Mouse (Mus musculus) midbrain, embryonic 16.5 days (tissue): Measurements from ENCODE around the gene Syngr2. TPM values are rescaled to one million over a fixed set of nuclear protein-coding genes. Genes with fewer than 3 reads are reported as not detected.
"Not testable (repeated sequence)": the region's sequence is repeated elsewhere in the genome, so short reads cannot be mapped to it uniquely, and the experiment has no call there.

Experiments
- ATAC-seq: fragments of 200-750 bp; cut with Nextera tagmentation; 2 replicates; pipeline ENCODE4 v1.8.0; 2017; ENCODE audit warnings: moderate TSS enrichment
- H3K27ac ChIP-seq: fragments of 300-500 bp; sonication (generic); 2 replicates; pipeline ENCODE4 v1.5.1; 2014; ENCODE audit warnings: mild to moderate bottlenecking, low read length, mixed read lengths
- H3K27me3 ChIP-seq: fragments of 300-500 bp; sonication (generic); 2 replicates; pipeline ENCODE4 v1.6.1; 2014; ENCODE audit warnings: low read depth, low read length, mixed read lengths; ENCODE audit not compliant: control insufficient read depth, insufficient read depth
- H3K36me3 ChIP-seq: fragments of 300-500 bp; sonication (generic); 2 replicates; pipeline ENCODE4 v1.6.1; 2014; ENCODE audit warnings: mild to moderate bottlenecking, low read length, moderate library complexity, mixed read lengths; ENCODE audit not compliant: control insufficient read depth, insufficient read depth
- H3K4me1 ChIP-seq: fragments of 300-500 bp; sonication (generic); 2 replicates; pipeline ENCODE4 v1.6.1; 2014; ENCODE audit warnings: mild to moderate bottlenecking, low read length, mixed read lengths; ENCODE audit not compliant: control insufficient read depth, insufficient read depth
- H3K4me2 ChIP-seq: fragments of 300-500 bp; sonication (generic); 2 replicates; pipeline ENCODE4 v1.6.1; 2014; ENCODE audit warnings: mild to moderate bottlenecking, low read length, mixed read lengths
- H3K4me3 ChIP-seq: fragments of 300-500 bp; sonication (generic); 2 replicates; pipeline ENCODE4 v1.5.1; 2014; ENCODE audit warnings: low read depth, mild to moderate bottlenecking, low read length, moderate library complexity, mixed read lengths
- H3K9ac ChIP-seq: fragments of 300-500 bp; sonication (generic); 2 replicates; pipeline ENCODE4 v1.6.1; 2014; ENCODE audit warnings: low read depth, low read length, mixed read lengths
- H3K9me3 ChIP-seq: fragments of 300-500 bp; sonication (generic); replicated peaks from 2 replicates; pipeline ENCODE4 v1.6.1; 2014; ENCODE audit warnings: mild to moderate bottlenecking, low read length, mixed read lengths; ENCODE audit not compliant: control insufficient read depth, poor library complexity, severe bottlenecking
- WGBS: fragments of 180-500 bp; shearing (Covaris S2); extraction: QIAGEN DNeasy Blood & Tissue Kit; methylation state at CpG from one replicate; pipeline ENCODE4 v1.1.7; 2014; 5-methylcytosine and 5-hydroxymethylcytosine counted together
- polyA plus RNA-seq: library from polyadenylated mRNA; unstranded; fragments of >200 nt; fragmentation: Nextera tagmentation; extraction: Ambion mirVana; gene quantifications from 2 replicates; pipeline ENCODE4 v1.2.1, GENCODE M21; 2015

Syngr2 gene
- polyA plus RNA-seq, 1 experiment from 2014 or later, result 13.8 TPM

- 19% methylated on average over 28 of the region's 28 CpGs for WGBS
- Histone ChIP-seq H3K4me2 (peak overlapping the region; percentile 60), H3K36me3 (no peaks in the 10 kb centered on the region), H3K9ac (peak overlapping the region; percentile 48; the same call in 1 of the 2 replicates), H3K4me1 (peaks cover 2% of the 10 kb centered on the region; the same call in 1 of the 2 replicates), H3K9me3 (no peaks in the 10 kb centered on the region), H3K27ac (0 out of 2 replicates have a peak overlapping the region, but pooled peaks have one; percentile 59), H3K4me3 (peak overlapping the region; percentile 40), H3K27me3 (no peaks in the 10 kb centered on the region)
- peak; percentile 83 for ATAC-seq
These were observed 22.9 kb downstream of the Syngr2 start for GRCm38 (mm10) chr11:117832086-117832969.

GRCm38 (mm10) chr11:117833509-117833908 is 24.0 kb downstream of the Syngr2 start:
- ATAC-seq, H3K9ac ChIP-seq, H3K4me1 ChIP-seq, H3K36me3 ChIP-seq, H3K9me3 ChIP-seq, H3K4me2 ChIP-seq, H3K4me3 ChIP-seq, H3K27ac ChIP-seq, H3K27me3 ChIP-seq: not testable (repeated sequence)
- 88% methylated on average over 4 of the region's 6 CpGs for WGBS

DNA sequence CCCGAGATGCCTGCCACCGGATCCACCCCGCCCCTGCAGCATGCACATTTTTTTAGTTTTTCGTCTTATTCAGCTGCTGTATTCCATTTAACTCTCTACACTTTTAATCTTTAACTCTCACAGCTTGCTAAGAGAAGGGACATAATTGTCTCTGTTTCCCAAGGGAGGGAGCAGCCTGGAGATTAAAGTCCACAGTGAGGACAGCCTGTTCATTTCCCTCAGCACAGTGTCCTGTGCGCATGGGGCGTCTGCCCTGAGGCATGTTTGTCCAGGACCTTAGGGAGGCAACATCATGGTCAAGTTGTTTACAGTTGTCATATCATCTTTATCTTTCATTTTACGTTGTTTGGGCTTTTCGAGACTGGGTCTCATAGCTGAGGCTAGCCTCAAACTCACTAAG is 24.6 kb downstream of the Syngr2 start:
- no peaks in the 10 kb centered on the region for H3K27me3 ChIP-seq
- no peak overlapping the region for H3K27ac ChIP-seq
- peaks cover 2% of the 10 kb centered on the region; the same call in 1 of the 2 replicates for H3K4me1 ChIP-seq
- no peak overlapping the region for H3K9ac ChIP-seq
- no peak for ATAC-seq
- no peak overlapping the region for H3K4me2 ChIP-seq
- WGBS, result 96% methylated on average over 8 of the region's 8 CpGs
- no peaks in the 10 kb centered on the region for H3K36me3 ChIP-seq
- no peaks in the 10 kb centered on the region for H3K9me3 ChIP-seq
- H3K4me3 ChIP-seq, result no peak overlapping the region

DNA sequence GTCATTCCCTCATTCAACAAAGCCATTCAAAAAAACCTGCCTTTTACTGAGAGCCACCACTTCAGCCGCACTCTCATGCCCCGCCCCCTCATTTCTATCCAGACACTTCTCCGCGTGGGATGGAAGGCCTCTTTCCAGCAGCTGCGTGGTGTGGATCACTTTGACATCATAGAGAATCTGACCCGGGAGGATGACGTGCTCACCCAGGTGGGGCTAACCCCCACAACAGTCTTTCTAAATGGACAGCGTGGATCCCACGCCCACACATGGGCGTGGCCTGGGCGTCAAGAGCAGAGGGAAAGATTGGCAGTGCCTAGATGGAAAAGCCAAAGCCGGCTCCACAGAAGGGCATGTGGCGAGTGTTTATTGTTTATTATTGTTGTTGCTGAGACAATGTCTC is 26.8 kb downstream of the Syngr2 start:
- Histone ChIP-seq H3K27me3 (no peaks in the 10 kb centered on the region), H3K9ac (no peak overlapping the region), H3K36me3 (no peaks in the 10 kb centered on the region), H3K4me2 (peak overlapping the region; percentile 33), H3K9me3 (no peaks in the 10 kb centered on the region), H3K4me1 (peaks cover 2% of the 10 kb centered on the region; the same call in 1 of the 2 replicates), H3K4me3 (no peak overlapping the region), H3K27ac (no peak overlapping the region)
- no peak for ATAC-seq
- WGBS, result 20% methylated on average over 13 of the region's 13 CpGs

DNA sequence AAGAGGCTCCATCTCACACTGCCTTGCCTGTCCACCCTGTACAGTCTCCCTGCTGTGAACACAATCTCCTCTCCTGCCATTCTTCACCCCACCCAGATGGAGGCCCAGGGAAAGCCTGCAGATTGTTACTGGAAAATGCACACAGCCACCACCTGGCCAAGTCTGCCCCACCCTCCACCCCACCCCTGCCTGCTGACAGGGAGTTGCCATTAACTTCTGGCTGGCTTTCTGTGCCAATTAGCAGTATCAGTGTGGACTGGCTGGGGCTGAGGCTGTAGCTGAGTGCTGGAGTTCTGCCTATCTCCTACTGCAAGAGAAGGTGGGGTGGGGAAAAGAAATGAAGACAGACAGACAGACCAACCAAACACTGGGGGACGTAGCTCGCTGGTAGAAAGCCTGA is 29.1 kb downstream of the Syngr2 start:
- no peaks in the 10 kb centered on the region for H3K9me3 ChIP-seq
- no peak overlapping the region for H3K4me3 ChIP-seq
- no peaks in the 10 kb centered on the region for H3K36me3 ChIP-seq
- no peak overlapping the region for H3K9ac ChIP-seq
- ATAC-seq, result no peak
- H3K27ac ChIP-seq, result no peak overlapping the region
- H3K4me2 ChIP-seq, result no peak overlapping the region
- WGBS, result 82% methylated on average over 2 of the region's 2 CpGs
- H3K4me1 ChIP-seq, result no peaks in the 10 kb centered on the region; the same call in 1 of the 2 replicates
- no peaks in the 10 kb centered on the region for H3K27me3 ChIP-seq

DNA sequence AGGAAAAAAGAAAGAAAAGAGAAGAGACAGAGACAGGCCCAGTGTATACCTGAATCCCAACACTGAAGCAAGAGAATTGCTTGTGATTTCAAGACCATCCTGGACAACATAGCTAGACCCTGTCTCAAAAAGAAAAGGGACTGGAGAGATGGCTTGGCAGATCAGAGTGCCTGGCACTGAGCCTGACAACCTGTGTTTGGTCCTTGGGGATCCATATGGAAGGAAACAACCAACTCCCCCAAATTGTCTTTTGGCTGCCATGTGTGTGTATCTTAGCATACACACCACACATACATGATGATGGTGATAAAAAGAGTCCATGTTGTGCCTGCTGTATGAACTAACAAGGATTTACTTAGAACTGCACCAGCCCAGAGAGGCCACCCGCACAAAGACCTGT is 29.6 kb downstream of the Syngr2 start:
- Histone ChIP-seq H3K27ac (no peak overlapping the region), H3K36me3 (no peaks in the 10 kb centered on the region), H3K27me3 (no peaks in the 10 kb centered on the region), H3K4me3 (no peak overlapping the region), H3K9me3 (no peaks in the 10 kb centered on the region), H3K4me2 (no peak overlapping the region), H3K9ac (no peak overlapping the region), H3K4me1 (no peaks in the 10 kb centered on the region; the same call in 1 of the 2 replicates)
- 94% methylated on average over 1 of the region's 1 CpGs for WGBS
- no peak for ATAC-seq

GRCm38 (mm10) chr11:117840910-117841309 is 31.4 kb downstream of the Syngr2 start:
- Histone ChIP-seq H3K9ac (no peak overlapping the region), H3K4me1 (no peaks in the 10 kb centered on the region; the same call in 1 of the 2 replicates), H3K27ac (no peak overlapping the region), H3K4me2 (no peak overlapping the region), H3K9me3 (no peaks in the 10 kb centered on the region), H3K36me3 (no peaks in the 10 kb centered on the region), H3K27me3 (no peaks in the 10 kb centered on the region), H3K4me3 (no peak overlapping the region)
- ATAC-seq, result no peak
- 61% methylated on average over 1 of the region's 1 CpGs for WGBS

GRCm38 (mm10) chr11:117843434-117843833 is 34.0 kb downstream of the Syngr2 start:
- H3K4me3 ChIP-seq, result no peak overlapping the region
- H3K4me2 ChIP-seq, result no peak overlapping the region
- H3K9ac ChIP-seq, result no peak overlapping the region
- H3K27ac ChIP-seq, result no peak overlapping the region
- no peaks in the 10 kb centered on the region for H3K36me3 ChIP-seq
- WGBS, result 93% methylated on average over 2 of the region's 2 CpGs
- H3K4me1 ChIP-seq, result peaks cover 9% of the 10 kb centered on the region
- no peaks in the 10 kb centered on the region for H3K9me3 ChIP-seq
- no peak for ATAC-seq
- no peaks in the 10 kb centered on the region for H3K27me3 ChIP-seq

GRCm38 (mm10) chr11:117844997-117845396 is 35.5 kb downstream of the Syngr2 start:
- no peaks in the 10 kb centered on the region for H3K27me3 ChIP-seq

More at GRCm38 (mm10) chr11:117844997-117845396, 35.5 kb downstream of the Syngr2 start:
- WGBS, result 75% methylated on average over 2 of the region's 2 CpGs
- H3K9me3 ChIP-seq, result no peaks in the 10 kb centered on the region
- H3K4me1 ChIP-seq, result peaks cover 14% of the 10 kb centered on the region
- no peak overlapping the region for H3K4me2 ChIP-seq
- H3K4me3 ChIP-seq, result no peak overlapping the region
- H3K36me3 ChIP-seq, result no peaks in the 10 kb centered on the region
- H3K27ac ChIP-seq, result no peak overlapping the region
- ATAC-seq, result no peak
- H3K9ac ChIP-seq, result no peak overlapping the region
